9 mouse cellular contexts compared by ENCODE assay signal in the genomic region with DNA sequence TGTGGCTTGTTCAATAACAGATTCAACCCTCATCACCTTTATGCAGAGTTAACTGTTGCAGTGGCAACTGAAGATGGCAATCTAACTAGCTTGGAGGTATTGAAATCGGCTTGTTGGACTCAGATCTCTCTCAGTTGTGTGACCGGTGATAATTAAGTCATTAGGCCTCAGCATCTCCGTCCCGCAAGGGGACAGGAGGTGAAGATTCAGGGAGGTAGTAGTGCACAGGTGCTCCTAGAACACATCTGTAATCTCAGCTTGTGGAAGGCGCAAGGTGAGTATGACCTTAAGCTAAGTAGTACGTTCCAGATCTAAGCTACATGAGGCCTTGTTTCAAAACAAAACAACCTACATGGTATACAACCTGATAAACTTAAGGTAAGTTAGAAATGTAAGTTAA. TPM values are rescaled to one million over a fixed set of nuclear protein-coding genes. Genes with fewer than 3 reads are reported as not detected.
DNase-seq lines count a peak whose midpoint lies in the region; ATAC-seq lines count a peak whose summit lies in the region.
"Had no signal": no experiment of that assay in that cellular context is flagged by ENCODE, and none has a peak within 500 bp of the region (broad histone marks: within the 10 kb centered on the region; RNA-seq: fewer than 3 reads in every experiment).

No protein-coding gene starts in this region.

- WGBS in heart, embryonic 11.5 days (ENCODE audit: insufficient replicate concordance): 47% methylated on average over 6 of the region's 6 CpGs
- WGBS in limb, embryonic 10.5 days: 62% methylated on average over 6 of the region's 6 CpGs
- 58% methylated on average over 6 of the region's 6 CpGs for WGBS in neural tube, embryonic 13.5 days

- no peaks in the 10 kb centered on the region for H3K4me1 ChIP-seq in heart, embryonic 11.5 days (ENCODE audit: control insufficient read depth, insufficient read depth, low read length)
- peaks cover 17% of the 10 kb centered on the region for H3K4me1 ChIP-seq in megakaryocyte, embryonic 14.5 days
- H3K4me1 ChIP-seq in limb, embryonic 10.5 days: peaks cover 6% of the 10 kb centered on the region; the same call in 1 of the 2 replicates
- H3K4me1 ChIP-seq in neural tube, embryonic 13.5 days (replicated peaks): peaks cover 13% of the 10 kb centered on the region

- ATAC-seq in heart, embryonic 11.5 days (replicated peaks; ENCODE audit: insufficient number of reproducible peaks, low FRiP score, low TSS enrichment): no peak; the same call in 1 of the 2 replicates
- no peak for ATAC-seq in megakaryocyte, adult 5-6 weeks (ENCODE audit: poor library complexity, severe bottlenecking)
- ATAC-seq in neural tube, embryonic 13.5 days (ENCODE audit: low read depth): peak; percentile 30
- ATAC-seq in megakaryocyte progenitor cell, adult 5-6 weeks (replicated peaks; ENCODE audit: poor library complexity): no peak

- DNase-seq in heart, postnatal 25 days (ENCODE audit: low spot score): no peak
- DNase-seq in limb, embryonic 10.5 days (ENCODE audit: low spot score): no peak
- no peak for DNase-seq in thymus, postnatal 10 days (ENCODE audit: low spot score in 2 of 2)

- no peak overlapping the region for H3K27ac ChIP-seq in heart, embryonic 11.5 days (ENCODE audit: low read depth, low read length)
- H3K27ac ChIP-seq in limb, embryonic 10.5 days: peak overlapping the region; percentile 100; the same call in 1 of the 2 replicates
- no peak overlapping the region for H3K27ac ChIP-seq in neural tube, embryonic 13.5 days (replicated peaks)

- no peaks in the 10 kb centered on the region for H3K9me3 ChIP-seq in heart, embryonic 11.5 days (replicated peaks; ENCODE audit: control insufficient read depth, low read length)
- no peaks in the 10 kb centered on the region for H3K9me3 ChIP-seq in megakaryocyte, embryonic 14.5 days
- no peaks in the 10 kb centered on the region for H3K9me3 ChIP-seq in limb, embryonic 10.5 days (replicated peaks)
- no peaks in the 10 kb centered on the region for H3K9me3 ChIP-seq in neural tube, embryonic 13.5 days
- H3K9me3 ChIP-seq: midbrain, embryonic 12.5 days had no signal

- H3K9ac ChIP-seq in heart, embryonic 11.5 days (ENCODE audit: low read depth, low read length): peak overlapping the region; percentile 52; the same call in 1 of the 2 replicates
- 0 out of 2 replicates have a peak overlapping the region, but pooled peaks have one; percentile 12 for H3K9ac ChIP-seq in neural tube, embryonic 13.5 days

- H3K36me3 ChIP-seq in heart, embryonic 11.5 days (ENCODE audit: control insufficient read depth, insufficient read depth, low read length): peaks cover 20% of the 10 kb centered on the region; the same call in 1 of the 2 replicates
- H3K36me3 ChIP-seq in megakaryocyte, embryonic 14.5 days (replicated peaks; ENCODE audit: low read length): peaks cover 46% of the 10 kb centered on the region
- H3K36me3 ChIP-seq in limb, embryonic 10.5 days: peaks cover 49% of the 10 kb centered on the region
- H3K36me3 ChIP-seq in neural tube, embryonic 13.5 days: peaks cover 27% of the 10 kb centered on the region

- 0 out of 2 replicates have a peak overlapping the region, but pooled peaks have one; percentile 12 for H3K4me3 ChIP-seq in heart, embryonic 11.5 days (ENCODE audit: low read depth, low read length)
- peak overlapping the region; percentile 98 for H3K4me3 ChIP-seq in megakaryocyte, embryonic 14.5 days (replicated peaks)
- peak overlapping the region; percentile 96 for H3K4me3 ChIP-seq in limb, embryonic 10.5 days
- H3K4me3 ChIP-seq in neural tube, embryonic 13.5 days: peak overlapping the region; percentile 95; the same call in 1 of the 2 replicates

- intact Hi-C loops in heart, postnatal 25 days (cut with DNase I): loop anchor here (1.0 to 10.0 kb wide), 6 partner anchors 50 to 566 kb away; partner anchors contain the start of genes Gm38394, Pik3c2b and Zbed6

- no peaks in the 10 kb centered on the region for H3K27me3 ChIP-seq in heart, embryonic 11.5 days (ENCODE audit: control insufficient read depth, insufficient read depth, low read length)
- H3K27me3 ChIP-seq in megakaryocyte, embryonic 14.5 days (replicated peaks): no peaks in the 10 kb centered on the region
- H3K27me3 ChIP-seq in limb, embryonic 10.5 days (ENCODE audit: low read depth, poor library complexity, severe bottlenecking): no peaks in the 10 kb centered on the region
- no peaks in the 10 kb centered on the region for H3K27me3 ChIP-seq in neural tube, embryonic 13.5 days
- H3K27me3 ChIP-seq: midbrain, embryonic 12.5 days had no signal

- H3K4me2 ChIP-seq in heart, embryonic 11.5 days: peak overlapping the region; percentile 39
- H3K4me2 ChIP-seq in neural tube, embryonic 13.5 days: peak overlapping the region; percentile 20; the same call in 1 of the 2 replicates

RNA-seq across cellular contexts. Expression of gene Snrpe, which starts 0.5 kb away (rescaled TPM):
- polyA plus RNA-seq in heart, embryonic 11.5 days (2014; fragmentation: Nextera tagmentation; extraction: Ambion mirVana): 489 and 500 TPM in 2 replicates
- 10 to 100 TPM; 69.7 to 75.6 TPM for total RNA-seq in heart, postnatal 25 days (2021)
- polyA plus RNA-seq in megakaryocyte, embryonic 14.5 days (2012; ENCODE audit: insufficient read depth, low replicate concordance): 14.8 TPM in 1 of 2 replicates, not detected in the other
- 330 and 331 TPM in 2 replicates for total RNA-seq in megakaryocyte, adult 5-6 weeks (2015)
- 228 and 311 TPM in 2 replicates for total RNA-seq in megakaryocyte, adult 5-6 weeks (2017)
- polyA plus RNA-seq in limb, embryonic 10.5 days (2016; fragmentation: Nextera tagmentation; extraction: Ambion mirVana): 928 and 985 TPM in 2 replicates
- polyA plus RNA-seq in neural tube, embryonic 13.5 days (2015; fragmentation: Nextera tagmentation; extraction: Ambion mirVana): 546 and 587 TPM in 2 replicates
- total RNA-seq in megakaryocyte progenitor cell, adult 5-6 weeks (2015): 442 and 480 TPM in 2 replicates
- 355 and 432 TPM in 2 replicates for total RNA-seq in megakaryocyte progenitor cell, adult 5-6 weeks (2017)

RNA-seq across cellular contexts. Expression of gene Zbed6, which starts 50.1 kb away (rescaled TPM):
- polyA plus RNA-seq in heart, embryonic 11.5 days (2014; fragmentation: Nextera tagmentation; extraction: Ambion mirVana): not detected in 2 replicates
- total RNA-seq in heart, postnatal 25 days (2021): 1 to 10 TPM; 5.7 to 8.3 TPM
- polyA plus RNA-seq in megakaryocyte, embryonic 14.5 days (2012; ENCODE audit: insufficient read depth, low replicate concordance): not detected in 2 replicates
- total RNA-seq in megakaryocyte, adult 5-6 weeks (2015): 10.4 and 16.9 TPM in 2 replicates
- 13.1 and 20.0 TPM in 2 replicates for total RNA-seq in megakaryocyte, adult 5-6 weeks (2017)
- not detected in 2 replicates for polyA plus RNA-seq in limb, embryonic 10.5 days (2016; fragmentation: Nextera tagmentation; extraction: Ambion mirVana)
- not detected in 2 replicates for polyA plus RNA-seq in neural tube, embryonic 13.5 days (2015; fragmentation: Nextera tagmentation; extraction: Ambion mirVana)
- 9.1 and 12.8 TPM in 2 replicates for total RNA-seq in megakaryocyte progenitor cell, adult 5-6 weeks (2015)
- total RNA-seq in megakaryocyte progenitor cell, adult 5-6 weeks (2017): 9.3 and 14.9 TPM in 2 replicates
- polyA plus RNA-seq: midbrain, embryonic 12.5 days had no signal

RNA-seq across cellular contexts. Expression of gene Gm38394, which starts 50.5 kb away (rescaled TPM):
- 7.0 and 8.4 TPM in 2 replicates for polyA plus RNA-seq in heart, embryonic 11.5 days (2014; fragmentation: Nextera tagmentation; extraction: Ambion mirVana)
- total RNA-seq in heart, postnatal 25 days (2021): 10 to 100 TPM; 15.7 to 15.9 TPM
- 0.46 and 1.00 TPM in 2 replicates for polyA plus RNA-seq in megakaryocyte, embryonic 14.5 days (2012; ENCODE audit: insufficient read depth, low replicate concordance)
- 14.4 and 19.1 TPM in 2 replicates for total RNA-seq in megakaryocyte, adult 5-6 weeks (2015)
- 5.9 and 8.7 TPM in 2 replicates for total RNA-seq in megakaryocyte, adult 5-6 weeks (2017)
- polyA plus RNA-seq in limb, embryonic 10.5 days (2016; fragmentation: Nextera tagmentation; extraction: Ambion mirVana): 5.0 and 6.2 TPM in 2 replicates
- 2.8 and 3.7 TPM in 2 replicates for polyA plus RNA-seq in neural tube, embryonic 13.5 days (2015; fragmentation: Nextera tagmentation; extraction: Ambion mirVana)
- total RNA-seq in megakaryocyte progenitor cell, adult 5-6 weeks (2015): 18.2 and 19.0 TPM in 2 replicates
- total RNA-seq in megakaryocyte progenitor cell, adult 5-6 weeks (2017): 4.1 and 8.7 TPM in 2 replicates

Comparison
In these comparisons a context has a peak if more than half of its experiments do, and no peak if none do; other contexts are left out.
1. H3K4me3 ChIP-seq: peak in every context shown above with its lines; median percentile 98 in megakaryocyte, embryonic 14.5 days; 96 in limb, embryonic 10.5 days; 95 in neural tube, embryonic 13.5 days; 12 in heart, embryonic 11.5 days.
2. RNA of gene Snrpe, which starts 0.5 kb away (polyA plus RNA-seq): 928 to 985 TPM in limb, embryonic 10.5 days, 546 to 587 TPM in neural tube, embryonic 13.5 days and 489 to 500 TPM in heart, embryonic 11.5 days; 14.8 TPM in megakaryocyte, embryonic 14.5 days; every median in the first group is over 10 times any median in the second.